ENCODE assay signal across 12 mouse cellular contexts in the genomic region with DNA sequence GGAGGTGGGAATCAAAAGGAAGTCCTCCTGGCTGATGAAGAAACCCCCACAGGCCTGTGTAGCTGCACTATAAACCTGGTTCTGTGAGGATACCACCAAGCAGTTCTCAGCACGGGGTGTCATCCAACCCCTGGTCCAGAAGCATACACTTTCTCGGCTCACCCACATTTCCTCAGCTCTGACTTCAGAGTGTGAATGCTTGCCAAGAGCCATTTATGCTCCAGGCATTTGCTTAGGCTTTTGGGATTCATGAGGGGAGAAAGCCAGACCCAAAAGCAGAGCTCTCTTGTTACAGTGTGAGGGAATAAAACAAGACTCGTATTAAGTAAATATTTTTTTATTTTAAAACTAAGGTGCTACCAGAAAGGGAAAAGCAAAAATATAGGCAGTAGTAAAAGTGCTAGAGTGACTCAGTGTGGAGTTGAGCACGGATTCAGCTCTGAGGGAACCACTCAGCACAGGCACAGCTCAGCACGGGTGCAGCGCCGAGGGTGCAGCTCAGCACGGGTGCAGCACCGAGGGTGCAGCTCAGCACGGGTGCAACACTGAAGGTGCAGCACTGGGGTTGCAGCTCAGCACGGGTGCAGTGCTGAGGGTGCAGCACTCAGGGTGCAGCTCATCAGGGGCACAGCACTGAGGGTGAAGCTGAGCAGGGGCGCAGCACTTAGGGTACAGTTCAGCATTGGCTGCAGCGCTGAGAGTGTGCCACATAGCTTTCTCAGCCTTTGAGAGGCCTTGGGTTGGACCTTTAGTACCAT.
DNase-seq lines count a peak whose midpoint lies in the region; ATAC-seq and TF ChIP-seq lines count a peak whose summit lies in the region.
"Had no signal": no experiment of that assay in that cellular context is flagged by ENCODE, and none has a peak within 500 bp of the region (broad histone marks: within the 10 kb centered on the region; RNA-seq: fewer than 3 reads in every experiment).

No protein-coding gene starts in this region.

- 72% methylated on average over 13 of the region's 13 CpGs for WGBS in embryonic facial prominence, embryonic 13.5 days
- 77% methylated on average over 13 of the region's 13 CpGs for WGBS in embryonic facial prominence, embryonic 10.5 days
- WGBS in intestine, embryonic 14.5 days = 68% methylated on average over 13 of the region's 13 CpGs
- WGBS in intestine, postnatal 0 days = 67% methylated on average over 13 of the region's 13 CpGs
- WGBS in midbrain, embryonic 16.5 days = 83% methylated on average over 13 of the region's 13 CpGs
- WGBS in midbrain, postnatal 0 days = 80% methylated on average over 13 of the region's 13 CpGs
- whole genome bisulfite sequencing in stomach, embryonic 14.5 days = 61% methylated on average over 13 of the region's 13 CpGs

- no peak for TF ChIP-seq CTCF in intestine, postnatal 0 days (IDR thresholded peaks at IDR 0.05; ENCODE audit: low read depth)
- TF ChIP-seq CTCF in midbrain, postnatal 0 days (IDR thresholded peaks at IDR 0.05) = no peak

- H3K9me3 ChIP-seq in embryonic facial prominence, embryonic 13.5 days = no peaks in the 10 kb centered on the region
- H3K9me3 ChIP-seq in embryonic facial prominence, embryonic 10.5 days = no peaks in the 10 kb centered on the region
- no peaks in the 10 kb centered on the region for H3K9me3 ChIP-seq in intestine, embryonic 14.5 days (ENCODE audit: control insufficient read depth, low read length)
- no peaks in the 10 kb centered on the region for H3K9me3 ChIP-seq in intestine, postnatal 0 days (ENCODE audit: control insufficient read depth)
- H3K9me3 ChIP-seq in midbrain, embryonic 16.5 days (replicated peaks; ENCODE audit: control insufficient read depth, low read length, poor library complexity, severe bottlenecking) = no peaks in the 10 kb centered on the region
- no peaks in the 10 kb centered on the region for H3K9me3 ChIP-seq in midbrain, postnatal 0 days (ENCODE audit: low read length)
- no peaks in the 10 kb centered on the region for H3K9me3 ChIP-seq in stomach, embryonic 14.5 days (ENCODE audit: control insufficient read depth, low read depth, low read length)
- H3K9me3 ChIP-seq: G1E had no signal

- peak overlapping the region; percentile 33; the same call in 1 of the 2 replicates for H3K9ac ChIP-seq in embryonic facial prominence, embryonic 13.5 days
- H3K9ac ChIP-seq in intestine, embryonic 14.5 days (ENCODE audit: low read length) = no peak overlapping the region
- H3K9ac ChIP-seq in intestine, postnatal 0 days (ENCODE audit: low read depth, low read length) = no peak overlapping the region
- H3K9ac ChIP-seq in midbrain, embryonic 16.5 days (ENCODE audit: low read depth, low read length) = no peak overlapping the region
- no peak overlapping the region for H3K9ac ChIP-seq in midbrain, postnatal 0 days (replicated peaks; ENCODE audit: low read length, poor library complexity, severe bottlenecking)
- H3K9ac ChIP-seq in stomach, embryonic 14.5 days (replicated peaks; ENCODE audit: low read depth, low read length) = no peak overlapping the region

- H3K4me2 ChIP-seq in embryonic facial prominence, embryonic 13.5 days = no peak overlapping the region
- no peak overlapping the region for H3K4me2 ChIP-seq in intestine, embryonic 14.5 days (ENCODE audit: low read length)
- H3K4me2 ChIP-seq in intestine, postnatal 0 days (replicated peaks; ENCODE audit: low read depth) = no peak overlapping the region
- H3K4me2 ChIP-seq in midbrain, embryonic 16.5 days (ENCODE audit: low read length) = no peak overlapping the region
- H3K4me2 ChIP-seq in midbrain, postnatal 0 days (ENCODE audit: low read depth, low read length, poor library complexity, severe bottlenecking) = no peak overlapping the region
- H3K4me2 ChIP-seq in stomach, embryonic 14.5 days (replicated peaks; ENCODE audit: low read depth, low read length) = no peak overlapping the region

- ATAC-seq in embryonic facial prominence, embryonic 13.5 days (ENCODE audit: insufficient number of reproducible peaks, insufficient read depth, low FRiP score, low TSS enrichment, low read depth) = no peak
- ATAC-seq in intestine, embryonic 14.5 days (replicated peaks; ENCODE audit: low FRiP score, low TSS enrichment, low read depth) = 0 out of 2 replicates have a peak, but pooled peaks have one; percentile 27
- ATAC-seq in intestine, postnatal 0 days = no peak
- ATAC-seq in midbrain, embryonic 16.5 days = 0 out of 2 replicates have a peak, but pooled peaks have one; percentile 39
- no peak for ATAC-seq in midbrain, postnatal 0 days (ENCODE audit: low FRiP score)
- ATAC-seq in stomach, embryonic 14.5 days (ENCODE audit: insufficient number of reproducible peaks, insufficient read depth, low FRiP score, low read depth) = no peak
- ATAC-seq: inflammation-experienced regulatory T-cells, adult 6 months had no signal

- no peak overlapping the region for H3K4me3 ChIP-seq in embryonic facial prominence, embryonic 13.5 days
- no peak overlapping the region for H3K4me3 ChIP-seq in embryonic facial prominence, embryonic 10.5 days
- H3K4me3 ChIP-seq in intestine, embryonic 14.5 days (ENCODE audit: low read depth, low read length) = no peak overlapping the region
- no peak overlapping the region for H3K4me3 ChIP-seq in intestine, postnatal 0 days (ENCODE audit: low read depth, low read length)
- no peak overlapping the region for H3K4me3 ChIP-seq in midbrain, embryonic 16.5 days (ENCODE audit: low read depth, low read length)
- H3K4me3 ChIP-seq in midbrain, postnatal 0 days (ENCODE audit: low read depth, low read length) = no peak overlapping the region
- no peak overlapping the region for H3K4me3 ChIP-seq in stomach, embryonic 14.5 days (ENCODE audit: low read depth, low read length)
- H3K4me3 ChIP-seq: heart, adult 2 months had no signal

- no peaks in the 10 kb centered on the region for H3K36me3 ChIP-seq in embryonic facial prominence, embryonic 13.5 days
- H3K36me3 ChIP-seq in embryonic facial prominence, embryonic 10.5 days (replicated peaks) = no peaks in the 10 kb centered on the region
- no peaks in the 10 kb centered on the region for H3K36me3 ChIP-seq in intestine, embryonic 14.5 days (ENCODE audit: control insufficient read depth, insufficient read depth, low read length)
- H3K36me3 ChIP-seq in intestine, postnatal 0 days (ENCODE audit: control insufficient read depth, insufficient read depth) = no peaks in the 10 kb centered on the region
- no peaks in the 10 kb centered on the region for H3K36me3 ChIP-seq in midbrain, embryonic 16.5 days (ENCODE audit: control insufficient read depth, insufficient read depth, low read length)
- H3K36me3 ChIP-seq in midbrain, postnatal 0 days (ENCODE audit: insufficient read depth, low read length) = no peaks in the 10 kb centered on the region
- no peaks in the 10 kb centered on the region for H3K36me3 ChIP-seq in stomach, embryonic 14.5 days (ENCODE audit: control insufficient read depth, insufficient read depth, low read length)
- H3K36me3 ChIP-seq: G1E had no signal

- no peak overlapping the region for H3K27ac ChIP-seq in embryonic facial prominence, embryonic 13.5 days
- no peak overlapping the region; the same call in 1 of the 2 replicates for H3K27ac ChIP-seq in embryonic facial prominence, embryonic 10.5 days (replicated peaks)
- H3K27ac ChIP-seq in intestine, embryonic 14.5 days (ENCODE audit: low read depth) = no peak overlapping the region
- no peak overlapping the region for H3K27ac ChIP-seq in intestine, postnatal 0 days (ENCODE audit: low read depth, low read length)
- H3K27ac ChIP-seq in midbrain, embryonic 16.5 days (ENCODE audit: low read length) = no peak overlapping the region
- no peak overlapping the region for H3K27ac ChIP-seq in midbrain, postnatal 0 days (ENCODE audit: low read depth, low read length)
- peak overlapping the region; percentile 61 for H3K27ac ChIP-seq in stomach, embryonic 14.5 days (ENCODE audit: low read length)
- H3K27ac ChIP-seq: heart, adult 2 months had no signal

- peaks cover 10% of the 10 kb centered on the region; the same call in 1 of the 2 replicates for H3K4me1 ChIP-seq in embryonic facial prominence, embryonic 13.5 days
- 0 out of 2 replicates have a peak, but pooled peaks cover 3% of the 10 kb centered on the region for H3K4me1 ChIP-seq in embryonic facial prominence, embryonic 10.5 days
- 0 out of 2 replicates have a peak, but pooled peaks cover 6% of the 10 kb centered on the region for H3K4me1 ChIP-seq in intestine, embryonic 14.5 days (replicated peaks; ENCODE audit: control insufficient read depth, insufficient read depth, low read length)
- H3K4me1 ChIP-seq in intestine, postnatal 0 days (replicated peaks; ENCODE audit: control insufficient read depth, insufficient read depth, low read length) = 0 out of 2 replicates have a peak, but pooled peaks cover 2% of the 10 kb centered on the region
- H3K4me1 ChIP-seq in midbrain, embryonic 16.5 days (ENCODE audit: control insufficient read depth, insufficient read depth, low read length) = no peaks in the 10 kb centered on the region
- no peaks in the 10 kb centered on the region for H3K4me1 ChIP-seq in midbrain, postnatal 0 days (ENCODE audit: insufficient read depth, low read length)
- H3K4me1 ChIP-seq in stomach, embryonic 14.5 days (ENCODE audit: control insufficient read depth, insufficient read depth, low read length) = peaks cover 4% of the 10 kb centered on the region; the same call in 1 of the 2 replicates

- no peaks in the 10 kb centered on the region for H3K27me3 ChIP-seq in embryonic facial prominence, embryonic 13.5 days
- H3K27me3 ChIP-seq in embryonic facial prominence, embryonic 10.5 days (replicated peaks; ENCODE audit: low read depth, poor library complexity, severe bottlenecking) = no peaks in the 10 kb centered on the region
- H3K27me3 ChIP-seq in intestine, embryonic 14.5 days (replicated peaks; ENCODE audit: control insufficient read depth, insufficient read depth, low read length) = no peaks in the 10 kb centered on the region
- H3K27me3 ChIP-seq in intestine, postnatal 0 days (replicated peaks; ENCODE audit: control insufficient read depth, insufficient read depth, low read length) = no peaks in the 10 kb centered on the region
- no peaks in the 10 kb centered on the region for H3K27me3 ChIP-seq in midbrain, embryonic 16.5 days (ENCODE audit: control insufficient read depth, insufficient read depth, low read depth, low read length)
- no peaks in the 10 kb centered on the region for H3K27me3 ChIP-seq in midbrain, postnatal 0 days (ENCODE audit: insufficient read depth, low read length)
- H3K27me3 ChIP-seq in stomach, embryonic 14.5 days (ENCODE audit: control insufficient read depth, insufficient read depth, low read length) = no peaks in the 10 kb centered on the region

- no peak for DNase-seq in embryonic facial prominence, embryonic 10.5 days (ENCODE audit: low spot score)
- no peak for DNase-seq in intestine, embryonic 14.5 days (ENCODE audit: low spot score)
- DNase-seq in midbrain, postnatal 0 days (ENCODE audit: low spot score) = no peak
- no peak for DNase-seq in layer of hippocampus, postnatal 36 days
- DNase-seq: cerebellum, adult 8-10 months; heart, adult 2 months had no signal

Comparison
In these comparisons a context has a peak if more than half of its experiments do, and no peak if none do; other contexts are left out.
1. ATAC-seq: peak in intestine, embryonic 14.5 days (single experiment) and midbrain, embryonic 16.5 days (single experiment); none in embryonic facial prominence, embryonic 13.5 days (single experiment), intestine, postnatal 0 days (single experiment), midbrain, postnatal 0 days (single experiment) and stomach, embryonic 14.5 days (single experiment).